Mouse (Mus musculus) ES-CJ7 (cell line): ENCODE data around the gene Ccnc.
A peak's percentile ranks its signal among the peaks of the same experiment; 100 is the strongest.

Experiments used
- DNase-seq: peaks from one replicate; pipeline ENCODE4 v3.0.0; 2011; ENCODE audit warnings: low read depth, low spot score

Gene Ccnc

DNA sequence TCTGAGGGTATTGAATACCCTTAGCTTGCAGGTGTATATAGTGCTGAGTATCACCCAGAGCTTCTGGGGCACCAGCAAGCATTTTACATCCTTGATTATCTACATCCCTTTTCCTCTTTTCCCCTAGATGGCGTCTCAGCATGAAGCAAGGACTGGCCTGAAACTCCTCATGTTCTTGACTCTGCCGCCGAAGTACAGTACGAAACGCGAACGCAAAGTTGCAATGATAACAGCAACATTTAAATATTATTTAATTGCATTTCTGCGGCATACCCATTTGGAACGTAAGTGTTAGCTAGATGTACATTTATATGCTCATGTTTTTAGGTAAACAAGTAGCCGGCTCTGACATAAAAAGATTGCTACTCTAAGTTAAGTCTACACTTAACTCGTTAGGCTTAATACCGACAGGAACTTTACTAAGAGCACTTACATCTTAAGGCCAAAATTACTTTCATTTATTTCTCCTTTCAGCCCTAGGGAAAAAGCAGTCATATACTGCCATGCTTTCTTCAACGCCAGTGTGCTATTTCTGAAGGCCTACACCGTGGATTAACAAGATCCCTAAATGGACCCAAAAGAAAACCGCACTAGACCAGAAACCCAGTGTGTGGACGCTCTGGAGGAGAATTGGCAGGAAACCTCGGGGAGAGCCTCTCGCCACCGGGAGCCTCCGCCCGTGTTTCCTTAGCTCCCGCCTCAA, 438 bp upstream of the Ccnc start:
- DNase-seq = peak; percentile 86

DNA sequence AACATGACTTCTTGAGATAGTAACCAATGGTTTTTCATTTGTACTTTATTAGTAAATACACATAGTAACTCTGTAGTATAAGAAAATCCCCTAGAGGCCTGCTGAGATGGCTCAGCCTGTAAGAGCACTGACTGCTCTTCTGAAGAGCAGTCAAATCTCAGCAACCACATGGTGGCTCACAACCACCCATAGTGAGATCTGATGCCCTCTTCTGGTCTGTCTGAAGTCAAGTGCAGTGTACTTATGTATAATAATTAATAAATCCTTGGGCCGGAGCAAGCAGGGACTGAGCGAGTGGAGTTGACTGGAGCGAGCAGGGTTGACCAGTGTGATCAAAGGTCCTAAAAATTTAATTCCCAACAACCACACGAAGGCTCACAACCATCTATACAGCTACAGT, 11.7 kb downstream of the Ccnc start:
- DNase-seq = peak; percentile 35

DNA sequence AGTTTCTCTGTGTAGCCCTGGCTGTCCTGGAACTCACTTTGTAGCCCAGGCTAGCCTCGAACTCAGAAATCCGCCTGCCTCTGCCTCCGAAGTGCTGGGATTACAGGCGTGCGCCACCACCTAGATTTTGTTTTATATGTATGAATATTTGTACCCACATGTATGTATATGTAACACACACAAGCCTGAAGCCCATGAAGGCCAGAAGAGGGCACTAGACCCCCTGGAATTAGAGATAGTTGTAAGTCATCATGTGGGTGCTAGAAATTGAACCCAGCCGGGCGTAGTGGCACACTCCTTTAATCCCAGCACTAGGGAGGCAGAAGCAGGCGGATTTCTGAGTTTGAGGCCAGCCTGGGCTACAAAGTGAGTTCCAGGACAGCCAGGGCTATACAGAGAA, 16.6 kb downstream of the Ccnc start:
- peak; percentile 32 for DNase-seq

DNA sequence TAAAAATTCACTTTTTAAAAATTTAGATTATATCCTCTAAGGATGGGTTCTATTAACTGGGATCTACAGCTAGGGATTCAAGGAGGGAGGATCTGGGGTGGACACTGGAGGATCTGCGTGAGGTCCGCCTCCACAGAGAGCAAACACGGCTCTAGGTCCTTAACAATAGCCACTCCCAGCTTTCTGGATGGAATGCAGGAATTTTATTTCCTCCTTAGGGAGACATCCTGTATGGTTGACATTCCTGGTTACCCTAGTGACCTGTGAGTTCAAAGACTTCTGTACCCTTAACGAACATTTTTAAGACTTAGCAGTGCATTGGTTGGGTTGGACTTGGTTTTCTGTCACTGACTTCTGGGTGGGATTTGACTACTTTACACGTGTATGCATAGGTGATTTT, 18.2 kb downstream of the Ccnc start:
- DNase-seq = peak; percentile 85

DNA sequence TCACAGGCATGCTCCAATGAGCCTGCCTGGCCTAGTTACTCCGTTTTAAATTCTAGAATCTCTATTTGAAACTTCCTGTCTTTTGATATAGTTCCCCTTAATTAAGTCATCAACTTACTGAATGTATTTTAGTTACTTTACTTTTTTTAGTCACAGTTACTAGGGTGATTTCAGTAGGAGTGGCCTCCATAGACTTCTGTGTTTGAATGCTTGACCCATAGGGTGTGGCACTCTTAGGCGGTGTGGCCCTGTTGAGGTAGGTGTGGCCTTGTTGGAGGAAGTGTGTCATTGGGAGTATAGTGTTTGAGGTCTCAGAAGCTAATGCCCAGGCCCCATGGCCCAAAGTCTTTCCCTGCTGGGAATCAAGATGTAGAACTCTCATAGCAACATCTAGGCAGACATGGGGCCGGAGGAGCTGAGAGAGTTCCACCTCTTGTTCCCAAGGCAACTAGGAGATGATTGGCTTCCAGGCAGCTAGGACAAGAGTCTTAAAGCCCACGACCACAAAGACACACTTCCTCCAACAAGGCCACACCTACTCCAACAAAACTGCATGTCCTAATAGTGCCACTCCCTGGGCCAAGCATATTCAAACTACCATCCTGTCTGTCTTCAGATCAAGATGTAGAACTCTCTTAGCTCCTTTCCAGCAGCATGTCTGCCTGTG, 27.8 kb downstream of the Ccnc start:
- peak; percentile 80 for DNase-seq

DNA sequence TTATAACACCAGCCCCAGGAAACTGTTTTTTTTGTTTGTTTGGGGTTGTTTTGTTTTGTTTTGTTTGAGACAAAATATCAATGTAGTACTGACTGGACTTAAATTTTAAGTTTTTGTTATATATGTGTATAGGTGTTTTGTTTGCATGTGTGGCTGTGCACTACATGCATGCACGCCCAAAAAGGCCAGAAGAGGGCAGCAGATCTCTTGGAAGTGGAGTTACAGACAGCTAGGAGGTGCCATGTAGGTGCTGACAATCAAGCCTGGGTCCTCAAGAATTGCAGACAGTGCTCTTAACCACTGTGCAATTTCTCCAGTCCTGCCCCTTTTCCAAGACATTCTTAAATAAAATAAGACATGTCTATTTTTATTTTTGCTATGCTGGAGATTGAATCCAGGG, 31.4 kb downstream of the Ccnc start:
- DNase-seq = peak; percentile 69

DNA sequence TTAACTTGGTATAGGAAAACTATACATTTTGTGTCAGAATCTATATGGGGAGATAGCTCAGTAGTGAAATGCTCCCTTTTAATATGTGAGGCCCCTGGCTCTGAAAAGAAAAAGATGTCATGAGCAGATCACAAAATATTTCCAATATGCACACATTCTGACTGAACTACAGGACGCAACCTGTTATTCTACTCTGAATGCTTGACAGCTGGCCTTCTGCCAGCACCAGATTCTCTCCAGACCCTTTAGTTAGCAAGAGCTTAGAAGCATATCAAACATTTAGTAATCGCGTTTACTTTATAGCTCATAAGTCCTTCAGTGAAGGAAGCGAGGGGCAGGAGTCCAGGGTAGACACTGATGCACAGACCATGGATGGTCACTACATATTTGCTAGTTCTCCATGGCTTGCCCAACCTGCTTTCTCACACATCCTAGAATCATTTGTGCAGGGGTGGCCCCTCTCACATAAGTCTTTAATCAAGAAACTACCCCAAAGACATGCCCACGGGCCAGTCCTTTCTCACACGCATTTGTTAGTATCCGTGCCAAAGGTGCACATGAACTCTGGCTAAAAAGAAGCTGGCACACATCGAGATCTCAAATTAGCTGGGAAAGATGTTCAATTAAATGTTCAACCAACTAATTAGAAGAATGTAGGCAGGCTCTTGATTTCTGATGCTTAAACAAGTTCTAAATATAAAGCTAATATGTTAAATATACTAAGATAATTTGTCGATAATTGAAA, 34.1 kb downstream of the Ccnc start:
- DNase-seq = no peak

DNA sequence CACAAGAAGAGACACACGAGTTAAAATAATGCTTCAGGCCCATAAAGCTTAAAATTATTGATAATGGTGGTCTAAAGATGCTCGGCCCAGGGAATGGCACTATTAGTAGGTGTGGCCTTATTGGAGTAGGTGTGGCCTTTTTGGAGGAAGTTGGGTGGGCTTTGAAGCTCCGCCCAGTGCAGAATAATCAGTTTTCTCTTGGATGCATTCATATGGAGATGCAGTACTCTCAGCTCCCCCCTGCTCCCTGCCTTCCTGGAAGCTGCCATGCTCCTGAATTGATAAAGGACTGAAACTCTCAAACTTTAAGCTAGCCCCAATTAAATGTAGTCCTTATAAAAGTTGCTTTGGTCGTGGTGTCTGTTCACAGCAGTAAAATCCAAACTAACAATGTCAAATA, 36.3 kb downstream of the Ccnc start:
- peak; percentile 88 for DNase-seq

DNA sequence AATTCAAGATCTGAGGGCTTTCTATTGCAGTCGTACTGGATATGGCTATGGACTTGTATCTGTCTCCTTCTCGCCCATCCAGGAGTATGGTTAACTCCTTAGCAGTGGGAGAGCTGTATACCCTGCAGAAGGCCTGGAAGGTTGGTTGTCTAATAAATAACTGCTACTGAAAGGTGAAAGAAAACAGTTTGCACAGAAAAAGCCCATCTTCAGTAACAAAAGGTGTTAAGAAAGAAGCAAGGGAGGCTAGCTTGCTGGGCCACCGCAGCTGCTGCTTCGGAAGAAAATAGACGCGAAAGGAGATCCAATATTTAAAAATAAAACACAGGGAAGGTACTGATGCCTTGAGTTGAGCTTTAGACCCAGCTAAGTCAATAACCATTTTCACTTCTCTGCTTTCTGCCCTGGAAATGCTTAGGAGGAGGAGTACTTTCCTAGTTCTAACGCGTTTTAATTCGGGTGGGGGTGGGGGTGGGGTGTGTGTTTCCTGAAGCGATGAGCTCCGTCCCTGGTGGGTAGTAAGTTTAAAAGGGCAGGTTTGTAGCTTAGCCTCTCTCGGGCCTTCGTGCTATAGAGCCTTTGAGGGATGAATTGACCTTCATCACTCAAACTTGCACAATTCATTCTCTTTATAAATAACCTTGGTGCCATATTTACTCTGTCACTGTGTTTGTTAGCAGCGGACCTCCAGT, 38.8 kb downstream of the Ccnc start:
- no peak for DNase-seq

DNA sequence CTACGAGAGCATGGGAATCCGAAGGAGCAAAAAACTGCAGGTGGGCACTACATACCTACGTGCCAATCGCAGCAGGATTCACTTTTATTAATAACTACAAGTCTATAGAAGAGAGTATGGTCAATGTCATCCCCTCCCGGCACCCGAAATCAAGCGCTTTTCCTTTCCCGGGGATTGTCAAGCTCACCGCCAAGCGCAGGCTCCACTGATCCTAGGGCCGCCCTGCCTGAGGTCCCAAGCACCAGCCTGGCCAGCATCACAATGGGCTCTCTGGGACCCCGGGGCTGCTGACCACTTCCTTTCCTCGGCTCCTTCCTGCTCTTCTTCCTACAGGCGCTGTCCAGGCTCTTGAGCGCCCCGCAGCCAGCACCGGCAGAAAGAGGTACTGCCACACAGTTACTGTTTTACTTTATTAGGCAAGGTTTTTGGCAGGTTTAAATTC, 39.4 kb downstream of the Ccnc start, which contains the start of the genes Usp45 and Tstd3:
Gene Usp45 (plus strand): TSS at position 294 of the 442 bp plus-strand sequence.
Gene Tstd3 (minus strand): TSS at position 350 of the 442 bp plus-strand sequence.
- DNase-seq = peak; percentile 72

DNA sequence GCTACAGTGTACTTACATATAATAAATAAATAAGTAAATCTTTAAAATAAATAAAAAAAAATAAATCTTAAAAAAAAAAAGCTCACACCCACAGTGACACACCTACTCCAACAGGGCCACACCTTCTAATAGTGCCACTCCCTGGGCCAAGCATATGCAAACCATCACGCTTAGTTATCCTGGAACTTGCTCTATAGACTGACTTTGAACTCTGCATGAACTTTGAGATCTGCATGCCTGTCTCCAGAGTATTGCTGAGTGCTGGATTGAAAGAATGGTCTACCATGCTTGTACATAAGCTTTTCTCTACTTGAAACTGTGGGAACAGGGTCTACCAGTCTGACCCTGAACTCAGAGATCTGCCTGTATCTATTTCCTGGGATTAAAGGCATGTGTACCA, 43.6 kb downstream of the Ccnc start:
- peak; percentile 73 for DNase-seq

DNA sequence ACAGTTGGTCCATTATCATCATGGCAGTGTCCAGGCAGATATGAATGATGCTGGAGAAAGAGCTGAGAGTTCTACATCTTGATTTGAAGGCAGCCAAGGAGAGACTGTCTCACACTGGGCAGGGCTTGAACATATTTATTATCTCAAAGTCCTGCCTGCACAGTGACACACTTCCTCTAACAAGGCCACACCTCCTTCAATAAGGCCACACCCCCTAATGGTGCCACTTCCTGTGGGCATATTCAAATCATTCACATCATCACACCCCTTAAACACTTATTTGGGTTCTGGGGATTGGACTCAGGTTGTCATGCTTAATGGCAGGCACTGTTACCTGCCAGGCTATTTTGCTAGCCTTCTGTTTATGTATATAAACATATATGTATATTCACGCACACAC, 44.8 kb downstream of the Ccnc start:
- no peak for DNase-seq

DNA sequence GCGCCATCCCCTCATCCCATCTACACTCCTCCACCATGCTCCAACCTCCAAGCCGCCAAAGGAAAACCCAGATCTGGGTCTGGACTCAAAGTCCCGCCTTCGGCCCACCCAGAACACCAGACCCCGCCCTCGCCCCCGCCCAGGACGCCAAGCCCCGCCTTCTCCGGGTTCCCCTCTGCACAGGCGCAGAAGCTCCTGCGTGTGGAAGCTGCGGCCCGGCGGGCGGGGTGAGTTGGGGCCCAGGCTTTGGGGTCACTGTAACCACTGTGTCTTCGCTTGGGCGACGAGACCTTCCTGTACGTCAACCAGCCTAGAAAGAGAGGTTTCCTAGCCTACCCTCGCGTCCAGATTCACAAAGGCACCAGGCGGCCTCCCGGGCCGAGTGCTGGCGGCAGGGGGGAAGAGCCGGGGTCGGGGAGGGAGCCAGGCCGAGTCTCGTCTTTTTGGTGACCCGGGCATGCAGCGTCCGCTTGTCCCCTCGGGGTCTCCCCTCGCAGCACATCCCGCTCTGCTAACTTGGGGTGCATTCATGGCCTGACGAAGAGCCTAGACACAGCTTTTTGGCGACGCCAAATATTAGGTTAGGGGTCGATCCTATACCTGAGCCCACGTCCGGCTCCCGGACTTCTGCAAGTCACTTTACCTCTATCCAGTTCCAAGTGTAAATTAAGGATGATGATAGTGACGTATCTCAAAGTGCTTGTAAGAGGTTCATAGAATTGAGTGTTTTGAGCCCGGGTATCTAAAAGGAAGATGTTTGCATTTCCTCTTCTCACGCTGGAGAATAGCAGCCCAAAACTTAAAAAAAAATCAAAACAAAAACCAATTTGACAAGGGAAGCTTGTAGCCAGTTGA, 48.8 kb downstream of the Ccnc start:
- peak; percentile 90 for DNase-seq

DNA sequence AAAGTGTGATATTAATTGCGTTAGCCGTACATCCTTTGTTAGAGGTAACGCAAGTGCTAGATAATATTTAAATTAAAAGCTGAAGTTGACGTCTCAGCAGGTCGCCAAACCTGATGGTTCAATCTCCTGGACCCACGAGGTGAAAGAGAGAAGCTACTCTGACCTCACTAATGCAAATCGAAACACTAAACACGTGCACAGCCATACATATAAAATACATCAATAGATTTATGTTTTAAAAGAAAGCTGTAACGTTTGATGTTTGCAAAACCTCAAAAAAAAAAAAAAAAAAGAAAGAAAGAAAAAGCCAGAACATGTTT, 49.4 kb downstream of the Ccnc start:
- no peak for DNase-seq

DNA sequence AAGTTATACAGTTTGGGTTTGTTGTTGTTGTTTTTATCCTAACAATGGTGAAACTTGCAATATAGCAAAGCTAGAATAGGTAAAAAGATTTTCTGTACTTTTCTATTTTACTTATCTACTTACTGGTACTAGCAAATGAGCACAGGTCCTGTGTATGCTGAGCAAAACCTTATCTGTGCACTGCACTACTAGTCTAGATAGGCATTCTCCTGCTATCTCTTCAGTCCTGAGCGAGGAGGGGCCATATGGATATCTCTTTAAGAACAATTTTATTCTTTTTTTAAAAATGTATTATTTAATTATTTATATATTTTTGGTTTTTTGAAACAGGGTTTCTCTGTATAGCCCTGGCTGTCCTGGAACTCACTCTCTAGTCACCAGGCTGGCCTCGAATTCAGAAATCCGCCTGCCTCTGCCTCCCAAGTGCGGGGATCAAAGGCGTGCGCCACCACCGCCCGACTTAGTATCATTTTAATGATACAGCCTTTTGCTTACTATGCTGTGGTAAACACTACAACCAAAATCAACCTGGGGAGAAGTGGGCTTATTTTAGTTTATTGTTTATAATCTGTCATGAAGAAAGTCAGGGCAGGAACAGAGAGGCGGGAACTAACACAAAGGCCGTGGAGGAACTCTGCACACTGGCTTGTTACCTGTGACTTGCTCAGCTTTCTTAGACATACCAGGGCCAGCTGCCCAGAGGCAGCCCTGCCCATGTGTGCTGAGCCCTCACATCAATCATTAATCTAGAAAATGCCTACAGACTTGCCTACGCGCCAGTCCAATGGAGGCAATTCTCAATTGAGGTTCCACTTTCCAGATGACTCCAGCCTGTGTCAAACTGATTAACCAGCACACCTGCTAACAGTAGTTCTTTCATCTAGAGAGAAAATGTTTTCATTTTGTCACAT, 53.6 kb downstream of the Ccnc start:
- DNase-seq = no peak

DNA sequence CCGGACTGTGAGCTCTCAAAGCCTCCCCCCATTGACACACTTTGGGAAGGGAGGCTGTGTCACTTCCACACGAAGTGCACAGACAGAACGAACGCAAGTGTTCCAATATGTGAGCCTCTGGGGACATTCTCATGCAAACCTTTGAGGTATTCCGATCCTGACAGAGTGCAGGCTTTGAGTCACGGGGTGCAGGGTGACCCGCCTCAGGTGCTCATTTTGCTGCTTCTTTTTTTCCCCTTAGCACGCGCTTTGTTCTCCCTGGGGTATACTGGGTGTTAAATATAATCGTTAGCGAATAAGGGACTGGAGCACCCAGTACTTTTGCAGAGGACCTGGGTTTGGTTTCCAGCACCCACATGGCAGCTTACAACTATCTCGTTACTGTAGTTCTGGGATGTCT, 58.8 kb downstream of the Ccnc start:
- no peak for DNase-seq

DNA sequence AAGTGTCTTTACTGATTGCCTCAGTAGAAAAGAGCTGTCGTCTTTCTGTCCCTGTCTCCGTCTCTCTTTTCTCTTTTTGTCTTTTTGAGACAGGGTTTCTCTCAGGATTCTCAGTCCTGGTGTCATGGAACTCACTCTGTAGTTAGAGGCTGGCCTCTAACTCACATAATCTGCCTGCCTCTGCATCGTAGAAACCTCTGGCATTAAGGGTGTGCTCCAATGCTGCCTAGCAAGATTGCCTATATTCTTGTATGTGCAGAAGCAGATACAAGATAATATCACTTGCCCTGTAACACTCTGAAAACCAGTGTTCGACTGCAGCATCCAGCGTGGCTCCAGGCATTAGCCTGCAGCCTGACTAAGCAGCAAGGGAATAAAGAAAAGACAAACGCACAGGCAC, 61.4 kb downstream of the Ccnc start:
- no peak for DNase-seq

DNA sequence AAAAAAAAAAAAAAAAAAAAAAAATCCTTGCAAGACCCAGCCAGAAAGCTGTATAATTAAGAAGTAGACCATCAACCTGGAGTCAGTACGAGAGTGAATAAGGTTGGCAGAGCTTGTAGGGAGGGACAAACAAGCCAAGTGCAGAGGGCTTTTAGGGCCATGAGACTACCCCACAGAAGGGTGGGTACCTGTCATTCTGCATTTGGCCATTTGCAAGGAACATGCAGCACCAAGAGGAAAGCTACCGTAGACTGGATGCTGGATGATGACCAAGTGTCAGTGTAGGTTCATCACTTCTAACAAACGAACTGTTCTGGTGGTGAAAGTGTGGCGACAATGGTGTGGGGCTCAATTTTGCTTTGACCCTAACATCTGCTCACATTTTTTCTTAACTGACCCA, 62.3 kb downstream of the Ccnc start:
- no peak for DNase-seq

DNA sequence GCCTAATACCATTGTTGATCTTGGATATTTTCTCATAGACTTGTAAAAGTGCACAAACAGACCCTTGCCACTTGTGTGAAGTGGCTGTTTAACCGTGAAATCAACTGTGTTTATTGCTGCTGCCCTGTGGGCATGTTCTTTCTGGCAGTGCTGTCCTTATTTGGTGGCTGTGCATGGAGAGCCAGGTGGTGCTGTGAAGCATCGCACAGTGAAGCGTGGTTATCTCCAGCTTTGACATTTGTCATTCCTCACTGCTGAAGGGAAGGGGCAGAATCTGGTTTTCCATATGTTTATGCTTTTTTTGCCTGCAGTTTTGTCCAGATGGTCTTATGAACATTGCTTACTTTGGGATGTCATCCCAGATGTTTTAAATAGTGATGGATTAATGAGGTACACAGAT, 66.1 kb downstream of the Ccnc start:
- no peak for DNase-seq

DNA sequence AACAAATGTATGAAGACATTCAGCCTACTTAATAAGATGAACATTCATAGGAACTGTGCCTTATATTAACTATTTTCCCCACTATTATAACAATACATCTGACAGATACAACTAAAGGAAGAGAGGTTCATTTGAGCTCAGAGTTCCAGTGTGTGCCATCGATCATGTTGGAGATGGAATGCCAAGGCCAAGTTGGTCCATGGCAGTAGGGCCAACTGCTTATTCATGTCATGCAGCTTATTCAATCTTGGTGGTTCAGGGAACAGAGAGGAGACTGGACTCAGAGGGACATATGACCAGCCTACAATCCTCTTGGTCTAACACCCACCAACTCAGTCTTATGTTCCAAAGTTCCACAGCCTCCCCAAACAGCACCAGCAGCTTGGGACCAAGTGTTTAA, 73.5 kb downstream of the Ccnc start:
- no peak for DNase-seq
